Mouse (Mus musculus) embryo, embryonic 11 days (tissue): Measurements from ENCODE around the gene Sfpq.
"Not testable (repeated sequence)": the region's sequence is repeated elsewhere in the genome, so short reads cannot be mapped to it uniquely, and the experiment has no call there.

Experiments used
- DNase-seq: peaks from one replicate; pipeline ENCODE4 v3.0.0-alpha.2; 2015

The Sfpq gene

DNA sequence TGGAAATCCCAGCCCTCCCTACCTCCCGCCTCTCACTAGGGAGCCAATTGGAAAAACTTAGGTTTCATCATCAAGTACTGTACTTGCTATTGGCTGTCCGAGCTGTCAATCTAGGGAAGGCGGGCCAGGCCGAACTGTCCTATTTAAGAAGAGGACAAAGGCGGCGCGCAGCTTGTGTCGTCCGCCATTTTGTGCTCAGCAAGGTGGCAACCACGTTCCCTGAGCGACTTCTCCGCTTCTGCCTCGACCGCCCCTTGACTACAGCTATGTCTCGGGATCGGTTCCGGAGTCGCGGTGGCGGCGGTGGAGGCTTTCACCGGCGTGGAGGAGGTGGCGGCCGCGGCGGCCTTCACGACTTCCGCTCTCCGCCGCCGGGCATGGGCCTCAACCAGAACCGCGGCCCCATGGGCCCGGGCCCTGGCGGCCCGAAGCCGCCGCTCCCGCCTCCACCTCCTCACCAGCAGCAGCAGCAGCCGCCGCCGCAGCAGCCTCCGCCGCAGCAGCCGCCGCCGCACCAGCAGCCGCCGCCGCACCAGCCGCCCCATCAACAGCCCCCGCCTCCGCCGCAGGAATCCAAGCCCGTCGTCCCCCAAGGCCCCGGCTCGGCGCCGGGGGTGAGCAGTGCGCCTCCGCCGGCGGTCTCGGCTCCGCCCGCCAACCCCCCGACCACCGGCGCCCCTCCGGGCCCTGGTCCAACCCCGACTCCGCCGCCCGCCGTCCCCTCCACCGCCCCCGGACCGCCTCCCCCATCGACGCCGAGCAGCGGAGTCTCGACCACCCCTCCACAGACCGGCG, at the start of gene Sfpq:
TSS of gene Sfpq (plus strand) at position 174 of the 795 bp plus-strand sequence.
- DNase-seq = peak; percentile 99

DNA sequence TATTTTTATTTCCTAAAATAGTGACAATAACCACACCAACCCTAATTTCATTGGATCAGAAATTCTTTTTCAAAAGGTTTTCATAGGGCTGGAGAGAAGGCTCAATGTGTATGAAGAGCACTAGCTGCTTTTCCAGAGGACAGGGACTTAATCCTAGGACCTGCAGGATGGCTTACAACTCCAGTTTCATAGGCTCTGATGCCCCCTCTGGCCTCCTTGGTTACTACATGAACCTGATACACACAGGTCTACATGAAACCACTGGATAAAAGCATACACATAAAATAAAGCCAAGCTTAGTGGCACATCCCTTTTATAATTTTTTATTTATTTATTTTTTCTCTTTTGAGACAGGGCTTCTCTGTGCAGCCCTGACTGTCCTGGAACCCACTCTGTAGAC, 43.7 kb upstream of the Sfpq start:
- peak; percentile 20 for DNase-seq

DNA sequence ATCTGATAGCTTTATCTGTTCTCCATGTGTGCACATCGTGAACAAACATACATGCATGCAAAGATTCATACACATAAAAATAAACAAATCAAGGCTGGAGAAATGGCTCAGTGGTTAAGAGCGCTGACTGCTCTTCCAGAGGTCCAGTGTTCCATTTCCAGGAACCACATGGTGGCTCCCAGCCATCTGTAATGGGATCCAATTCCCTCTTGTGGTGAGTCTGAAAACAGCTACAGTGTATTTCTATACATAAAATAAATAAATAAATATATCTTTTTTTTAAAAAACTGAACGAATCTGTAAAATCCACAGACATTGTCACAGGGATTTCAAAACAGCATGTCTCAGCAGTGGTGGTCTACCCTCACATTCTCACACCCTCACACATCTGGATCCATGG, 42.4 kb upstream of the Sfpq start:
- DNase-seq = no peak

DNA sequence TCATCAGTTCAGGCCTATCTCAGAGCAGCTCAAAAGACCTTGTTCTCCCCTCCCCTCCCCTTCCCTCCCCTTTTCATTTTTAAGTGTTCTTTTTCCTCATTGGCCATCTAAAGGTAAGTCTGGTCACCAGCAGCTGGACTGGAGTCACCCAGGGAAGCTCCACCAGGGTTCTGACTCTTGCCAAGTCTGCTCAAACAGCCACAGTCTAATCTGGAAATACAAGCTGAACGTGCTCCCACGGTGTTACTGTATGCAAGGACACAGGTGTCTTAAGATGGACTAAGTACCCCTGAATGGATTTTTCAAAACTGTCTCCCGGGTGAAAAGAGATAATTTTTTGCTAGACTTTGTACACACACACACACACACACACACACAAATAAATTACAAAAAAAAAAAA, 37.8 kb upstream of the Sfpq start:
- DNase-seq = no peak

DNA sequence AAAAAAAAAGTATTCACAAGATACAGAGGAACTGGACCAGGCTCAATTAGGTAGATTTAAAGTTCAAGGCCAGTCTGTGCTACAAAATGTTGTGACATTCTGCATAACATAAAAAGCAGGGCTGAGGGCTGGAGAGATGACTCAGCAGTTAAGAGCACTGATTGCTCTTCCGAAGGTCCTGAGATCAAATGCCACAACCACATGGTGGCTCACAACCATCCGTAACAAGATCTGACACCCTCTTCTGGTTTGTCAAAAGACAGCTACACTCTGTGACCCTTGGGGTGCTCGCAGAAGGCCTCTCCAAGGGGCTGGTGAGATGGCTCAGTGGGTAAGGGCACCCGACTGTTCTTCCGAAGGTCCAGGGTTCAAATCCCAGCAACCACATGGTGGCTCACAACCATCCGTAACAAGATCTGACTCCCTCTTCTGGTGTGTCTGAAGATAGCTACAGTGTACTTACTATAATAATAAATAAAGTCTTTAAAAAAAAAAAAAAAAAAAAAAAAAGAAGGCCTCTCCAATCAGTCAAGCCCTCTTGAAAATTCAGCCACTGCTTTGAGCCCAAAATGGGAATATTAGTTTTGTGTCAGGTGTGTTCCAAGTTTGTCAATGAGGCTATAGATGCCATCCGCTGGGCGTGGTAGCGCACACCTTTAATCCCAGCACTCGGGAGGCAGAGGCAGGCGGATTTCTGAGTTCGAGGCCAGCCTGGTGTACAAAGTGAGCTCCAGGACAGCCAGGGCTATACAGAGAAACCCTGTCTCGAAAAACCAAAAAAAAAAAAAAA, 37.2 kb upstream of the Sfpq start:
- not testable (repeated sequence) for DNase-seq

DNA sequence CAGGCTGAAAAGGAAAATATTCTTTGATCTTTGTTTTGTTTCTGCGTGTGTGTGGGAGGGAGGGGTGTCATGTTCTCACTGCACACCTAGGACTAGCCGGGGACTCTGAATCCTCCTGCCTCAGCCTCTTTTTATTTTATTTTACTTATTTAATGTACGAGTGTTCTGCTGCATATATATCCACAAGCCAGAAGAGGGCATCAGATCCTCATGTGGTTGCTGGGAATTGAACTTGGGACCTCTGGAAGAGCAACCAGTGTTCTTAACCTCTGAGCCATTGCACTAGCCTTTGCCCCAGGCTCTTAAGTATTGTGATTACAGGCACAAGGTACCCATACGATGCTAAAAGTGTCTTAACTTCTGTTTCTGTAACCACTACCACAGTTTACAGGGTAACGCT, 34.4 kb upstream of the Sfpq start:
- DNase-seq = no peak

DNA sequence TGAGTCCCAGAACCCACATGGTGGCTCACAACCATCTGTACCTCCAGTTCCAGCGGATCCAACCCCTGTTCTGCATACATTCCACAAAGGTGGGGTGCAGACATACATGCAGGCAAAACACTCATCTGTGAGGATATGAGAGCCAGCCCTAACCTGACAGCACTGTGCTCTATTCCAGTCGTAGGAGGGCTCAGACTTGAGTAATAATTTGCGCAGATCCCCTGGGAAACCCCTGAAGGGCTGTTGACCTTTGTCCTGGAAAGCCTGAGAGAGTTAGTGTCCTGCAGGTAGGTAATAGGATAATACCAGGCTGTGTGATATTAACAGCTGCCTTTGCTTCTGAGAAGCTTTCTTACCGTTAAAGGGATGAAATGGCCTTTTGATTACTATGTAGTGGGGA, 32.6 kb upstream of the Sfpq start:
- DNase-seq = no peak

DNA sequence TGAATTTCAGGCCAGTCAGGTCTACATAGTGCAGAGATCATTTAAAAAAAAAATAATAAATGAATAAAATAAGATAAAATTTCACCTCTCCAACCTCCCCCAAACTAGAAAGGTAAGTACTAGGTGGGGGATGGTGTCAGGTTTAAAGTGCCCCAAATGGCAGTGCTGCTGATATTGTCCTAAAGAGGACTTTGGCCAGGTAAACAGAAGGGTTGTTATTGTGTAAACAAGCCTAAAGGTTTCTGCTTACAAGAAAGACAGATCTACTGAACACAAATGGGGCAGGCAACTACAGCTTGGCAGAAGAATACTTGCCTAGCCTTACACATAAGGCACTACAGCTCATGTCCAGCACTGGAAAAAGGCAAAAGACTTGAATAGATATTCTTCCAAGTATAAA, 30.6 kb upstream of the Sfpq start:
- DNase-seq = no peak

DNA sequence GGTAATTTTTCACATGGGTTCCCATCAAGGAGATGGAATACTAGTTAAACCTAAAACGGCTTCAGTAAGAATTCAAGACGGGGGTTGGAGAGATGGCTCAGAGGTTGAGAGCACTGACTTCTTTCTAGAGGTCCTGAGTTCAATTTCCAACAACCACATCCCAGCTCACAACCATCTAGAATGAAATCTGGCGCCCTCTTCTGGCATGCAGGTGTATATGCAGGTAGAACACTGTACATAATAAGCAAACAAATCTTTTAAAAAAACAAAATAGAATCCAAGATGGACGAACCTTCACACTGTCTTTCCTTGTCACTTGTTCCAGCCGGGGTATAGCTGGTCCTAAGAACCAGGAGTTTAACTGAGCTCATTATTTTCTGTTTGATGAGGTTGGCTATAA, 28.8 kb upstream of the Sfpq start:
- DNase-seq = no peak

DNA sequence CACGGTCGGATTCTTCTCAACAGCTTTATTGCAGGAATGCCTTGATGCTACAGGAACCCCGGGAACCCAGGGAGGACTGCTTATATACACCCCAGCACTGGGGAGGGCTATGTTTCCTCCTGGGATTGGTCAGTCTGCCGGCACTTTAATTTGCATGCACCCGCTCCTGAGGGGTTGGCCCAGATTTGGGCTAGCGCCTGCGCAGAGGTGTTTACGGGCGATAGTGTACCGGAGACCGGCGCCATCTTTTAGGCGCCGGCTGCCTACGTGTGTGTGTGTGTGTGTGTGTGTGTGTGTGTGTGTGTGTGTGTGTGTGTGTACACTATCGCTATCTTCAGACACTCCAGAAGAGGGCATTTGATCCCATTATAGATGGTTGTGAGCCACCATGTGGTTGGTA, 21.8 kb upstream of the Sfpq start:
- not testable (repeated sequence) for DNase-seq

DNA sequence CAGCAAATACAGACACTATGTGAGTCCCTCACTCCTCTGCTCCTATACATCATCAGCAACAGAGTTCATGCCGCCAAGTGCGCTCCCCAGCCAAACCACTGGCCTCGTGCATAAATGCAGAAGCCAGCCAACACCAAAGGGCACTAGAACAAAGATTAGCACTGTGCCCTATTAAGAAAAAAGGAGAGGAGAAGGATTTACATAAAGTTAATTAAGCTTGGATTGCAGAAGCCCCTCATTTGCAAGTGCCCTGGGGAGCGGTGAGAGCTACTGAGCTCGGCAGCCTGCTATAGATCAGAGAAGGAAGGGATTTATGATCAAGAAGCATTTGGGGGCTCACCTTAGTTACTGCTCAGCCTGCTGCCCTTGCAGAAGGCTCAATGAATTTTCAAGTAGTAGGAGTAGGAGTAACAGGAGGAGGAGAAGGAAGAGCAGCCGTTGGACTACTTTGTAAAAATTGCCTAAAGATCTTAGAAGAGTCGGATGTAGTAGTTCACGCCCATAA, 20.5 kb upstream of the Sfpq start:
- DNase-seq = no peak

DNA sequence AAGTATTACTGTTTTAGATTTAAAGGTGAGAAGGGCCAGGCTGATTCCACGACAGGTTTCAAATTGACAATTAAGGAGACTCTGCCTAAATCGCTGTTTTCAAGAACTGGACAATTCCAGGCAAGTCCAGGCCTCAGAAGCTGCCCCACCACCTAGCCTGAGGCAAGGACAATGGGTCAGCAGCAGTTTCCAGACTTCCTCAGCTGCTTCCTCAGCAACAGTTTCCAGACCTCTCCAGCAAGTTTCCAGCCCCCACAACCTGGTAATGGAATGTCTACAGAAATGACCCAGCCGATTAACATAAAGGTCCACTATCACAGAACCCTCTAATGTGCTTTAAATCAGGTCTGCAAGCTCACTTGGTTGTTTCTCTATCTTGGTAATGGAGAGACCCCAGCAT, 16.7 kb upstream of the Sfpq start:
- DNase-seq = no peak

DNA sequence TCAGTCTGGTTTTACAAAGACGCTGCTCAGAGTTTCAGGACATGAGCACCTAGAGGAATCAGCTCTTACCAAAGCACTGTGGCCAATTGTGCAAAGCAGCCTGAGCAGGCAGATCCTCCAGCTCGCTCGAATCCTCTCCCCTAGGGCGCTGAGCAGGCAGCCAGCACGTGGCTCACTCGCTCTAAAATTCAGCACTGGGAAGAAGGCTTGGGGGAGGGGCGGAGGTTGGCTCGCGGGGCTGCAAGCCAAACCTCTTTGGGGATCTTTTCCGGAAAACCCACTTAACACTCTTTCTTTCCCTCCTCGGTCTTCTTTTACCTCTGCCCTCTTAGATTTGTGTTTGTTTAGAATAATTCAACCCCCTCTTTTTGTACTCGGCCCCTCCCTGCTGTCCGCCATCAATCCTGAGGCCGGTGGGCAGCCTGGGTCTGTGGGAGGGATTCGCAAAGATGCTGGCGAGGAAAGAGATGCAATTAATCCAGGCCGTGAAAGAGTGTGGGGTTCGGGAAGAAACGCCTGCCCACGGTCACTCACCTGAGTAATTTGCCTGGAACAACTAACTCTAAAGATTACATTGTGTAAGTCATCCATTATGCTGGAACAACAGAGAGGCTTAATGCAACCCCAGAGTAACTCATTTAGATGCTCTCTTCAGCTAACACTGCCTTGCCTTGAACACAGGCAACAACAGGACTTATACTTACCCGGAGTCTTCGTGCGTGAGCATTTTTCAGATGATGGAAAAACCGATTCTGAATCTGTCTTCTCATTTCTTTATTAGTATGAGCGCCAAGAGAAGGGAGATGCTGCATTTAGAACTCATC, 15.8 kb upstream of the Sfpq start:
- peak; percentile 88 for DNase-seq

DNA sequence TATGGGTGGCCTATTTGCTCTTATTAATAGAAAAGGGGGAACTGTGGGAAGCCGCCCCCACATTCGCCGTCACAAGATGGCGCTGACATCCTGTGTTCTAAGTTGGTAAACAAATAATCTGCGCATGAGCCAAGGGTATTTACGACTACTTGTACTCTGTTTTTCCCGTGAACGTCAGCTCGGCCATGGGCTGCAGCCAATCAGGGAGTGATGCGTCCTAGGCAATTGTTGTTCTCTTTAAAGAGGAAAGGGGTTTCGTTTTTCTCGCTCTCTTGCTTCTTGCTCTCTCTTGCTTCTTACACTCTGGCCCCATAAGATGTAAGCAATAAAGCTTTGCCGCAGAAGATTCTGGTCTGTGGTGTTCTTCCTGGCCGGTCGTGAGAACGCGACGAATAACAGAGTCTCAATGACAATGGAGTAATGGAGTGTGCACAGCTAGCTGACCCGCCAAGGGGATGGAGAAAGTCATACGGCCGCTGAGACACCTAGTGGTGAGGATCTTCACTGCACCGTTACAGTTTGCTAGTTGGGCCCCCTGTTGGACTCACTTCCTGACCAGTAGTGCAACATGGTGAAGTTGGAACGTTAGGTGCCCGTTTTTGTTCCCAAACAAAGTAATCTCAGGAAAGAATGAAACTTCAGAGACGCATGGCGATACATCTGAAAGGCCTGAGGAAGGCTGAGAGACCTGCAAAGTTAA, 5.7 kb upstream of the Sfpq start:
- peak; percentile 91 for DNase-seq

DNA sequence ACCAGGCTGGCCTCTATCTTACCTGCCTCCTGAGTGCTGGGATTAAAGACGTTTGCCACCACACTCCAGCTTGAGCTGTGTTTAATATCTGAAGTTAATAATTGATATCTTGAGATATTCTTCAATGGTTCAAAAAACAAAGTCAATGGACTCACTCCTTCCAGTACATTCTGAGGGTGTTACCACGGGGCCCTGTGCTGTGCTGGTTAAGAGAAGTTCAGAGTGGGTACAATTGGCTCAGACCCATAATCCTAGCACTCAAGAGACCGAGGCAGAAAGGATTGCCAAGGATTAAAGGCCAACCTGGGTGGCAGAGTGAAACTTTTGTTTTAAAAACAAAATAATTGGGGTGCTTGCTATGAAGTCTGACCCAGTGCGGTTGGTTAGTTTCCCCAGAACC, 4.8 kb upstream of the Sfpq start:
- DNase-seq = no peak

DNA sequence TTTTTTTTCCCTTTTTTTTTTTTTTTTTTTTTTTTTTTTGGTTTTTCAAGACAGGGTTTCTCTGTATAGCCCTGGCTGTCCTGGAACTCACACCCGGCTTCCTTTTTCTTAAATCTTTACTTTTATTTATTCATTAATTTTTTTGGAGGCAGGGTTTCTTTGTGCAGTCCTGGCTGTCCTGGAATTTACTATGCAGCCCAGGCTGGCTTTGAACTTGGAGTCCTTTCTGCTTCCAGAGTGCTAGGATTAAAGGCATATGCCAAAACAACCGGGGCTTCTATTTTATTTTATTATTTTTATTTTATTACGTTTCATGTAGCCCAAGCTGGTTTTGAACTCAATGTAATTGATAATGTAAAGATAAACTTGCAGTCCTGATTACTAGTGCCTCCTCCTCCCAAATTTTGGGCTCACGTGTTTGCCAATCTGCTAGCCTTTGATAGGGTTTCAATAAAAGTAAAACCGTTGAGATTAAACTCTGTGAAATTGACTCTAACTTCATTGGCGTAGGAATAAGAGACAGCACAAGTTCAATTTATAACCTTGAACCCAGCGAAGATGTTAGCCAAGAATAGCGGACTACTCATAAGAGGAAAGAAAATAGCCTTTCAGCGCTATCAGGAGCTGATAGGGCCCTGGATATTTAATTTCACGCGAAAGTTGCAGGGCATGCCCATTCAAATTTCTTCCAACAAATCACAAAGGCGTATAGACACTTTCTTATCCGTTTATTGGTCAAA, 543 bp upstream of the Sfpq start:
- no peak for DNase-seq

DNA sequence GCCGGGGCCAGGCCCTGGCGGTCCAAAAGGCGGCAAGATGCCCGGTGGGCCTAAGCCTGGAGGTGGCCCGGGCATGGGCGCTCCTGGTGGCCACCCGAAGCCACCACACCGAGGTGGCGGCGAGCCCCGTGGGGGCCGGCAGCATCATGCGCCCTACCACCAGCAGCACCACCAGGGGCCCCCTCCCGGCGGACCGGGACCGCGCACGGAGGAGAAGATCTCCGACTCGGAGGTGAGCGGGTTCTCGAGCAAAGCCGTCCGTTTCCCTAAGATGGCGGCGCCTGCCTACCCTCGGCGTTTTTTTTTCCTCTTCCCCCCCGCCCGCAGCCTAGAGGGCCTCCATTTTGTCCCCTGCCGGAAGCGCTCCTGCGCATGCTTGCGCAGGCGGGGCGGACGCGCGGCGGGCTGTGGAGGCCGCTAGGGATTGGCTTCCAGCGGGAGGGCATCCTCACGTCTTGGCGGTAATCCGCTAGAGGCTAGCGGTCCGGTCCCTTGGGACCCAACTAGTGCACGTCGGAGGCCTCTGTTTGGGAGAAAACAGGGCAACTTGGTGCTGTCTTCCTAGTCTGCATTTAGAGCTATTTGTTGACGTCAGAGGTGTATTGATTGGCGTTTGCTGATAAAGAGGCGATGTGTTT, 984 bp downstream of the Sfpq start:
- peak; percentile 94 for DNase-seq

DNA sequence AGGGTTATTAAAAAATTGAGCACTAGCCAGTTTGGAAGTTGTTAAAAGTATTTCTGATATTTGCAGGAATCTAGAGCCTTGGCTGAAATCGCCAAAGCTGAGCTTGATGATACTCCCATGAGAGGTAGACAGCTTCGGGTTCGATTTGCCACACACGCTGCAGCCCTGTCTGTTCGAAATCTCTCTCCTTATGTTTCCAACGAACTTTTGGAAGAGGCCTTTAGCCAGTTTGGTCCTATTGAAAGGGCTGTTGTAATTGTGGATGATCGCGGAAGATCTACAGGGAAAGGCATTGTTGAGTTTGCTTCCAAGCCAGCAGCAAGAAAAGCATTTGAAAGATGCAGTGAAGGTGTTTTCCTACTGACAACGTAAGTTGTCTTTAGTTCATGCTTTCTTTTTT, 2.1 kb downstream of the Sfpq start:
- DNase-seq = no peak

DNA sequence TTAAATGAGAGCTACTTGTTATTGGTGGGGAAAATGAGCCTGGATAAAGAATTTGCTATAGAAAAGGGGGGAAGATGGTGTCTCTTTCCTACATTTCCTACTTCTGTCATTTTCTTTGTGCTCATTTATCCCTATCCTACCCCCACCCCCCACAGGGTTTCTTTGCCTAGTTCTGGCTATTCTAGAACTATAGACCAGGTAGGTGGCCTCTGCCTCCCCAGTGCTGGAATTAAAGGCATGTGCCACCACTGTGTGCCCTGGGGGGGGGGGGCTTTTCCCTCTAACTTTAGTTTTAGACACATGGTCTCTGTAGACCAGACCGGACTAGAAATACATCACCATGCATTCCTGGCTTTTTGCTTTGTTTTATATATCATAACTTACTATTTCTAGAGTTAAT, 3.1 kb downstream of the Sfpq start:
- DNase-seq = no peak

DNA sequence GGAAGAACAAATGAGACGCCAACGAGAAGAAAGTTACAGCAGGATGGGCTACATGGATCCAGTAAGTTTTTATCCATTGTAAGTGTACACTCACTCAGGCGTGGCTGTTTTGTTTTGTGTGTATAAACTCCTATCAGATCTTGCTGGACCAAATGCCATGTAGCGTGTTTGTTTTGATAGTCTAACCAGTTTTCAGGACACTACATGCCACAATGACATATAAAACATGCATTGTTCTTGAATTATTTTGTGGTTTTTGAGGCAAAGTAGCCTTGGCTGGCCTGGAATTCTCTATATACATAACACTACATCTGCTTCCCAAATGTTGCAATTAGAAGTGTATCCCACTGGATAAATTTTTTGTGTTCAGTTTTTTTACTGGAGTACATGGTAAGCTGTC, 5.7 kb downstream of the Sfpq start:
- no peak for DNase-seq
